Mouse (Mus musculus) forebrain, postnatal 0 days (tissue): ENCODE results near the gene Pikfyve. TPM values are rescaled to one million over a fixed set of nuclear protein-coding genes. Genes with fewer than 3 reads are reported as not detected.
"Not testable (repeated sequence)": the region's sequence is repeated elsewhere in the genome, so short reads cannot be mapped to it uniquely, and the experiment has no call there.

Experiments used
- ATAC-seq: fragments of 200-750 bp; cut with Nextera tagmentation; 2 replicates; pipeline ENCODE4 v1.8.0; 2017; ENCODE audit warnings: mild to moderate bottlenecking, moderate library complexity
- DNase-seq: peaks from one replicate; pipeline ENCODE4 v3.0.0-alpha.2; 2015
- H3K27ac ChIP-seq: fragments of 300-500 bp; sonication (generic); 2 replicates; pipeline ENCODE4 v1.5.1; 2014; ENCODE audit warnings: low read depth, mild to moderate bottlenecking, antibody characterized with exemption, low read length, moderate library complexity, mixed read lengths
- H3K27me3 ChIP-seq: fragments of 300-500 bp; sonication (generic); 2 replicates; pipeline ENCODE4 v1.6.1; 2014; ENCODE audit warnings: mild to moderate bottlenecking, low read length, mixed read lengths; ENCODE audit not compliant: insufficient read depth
- H3K36me3 ChIP-seq: fragments of 300-500 bp; sonication (generic); 2 replicates; pipeline ENCODE4 v1.6.1; 2014; ENCODE audit warnings: mild to moderate bottlenecking, moderate library complexity; ENCODE audit not compliant: insufficient read depth
- H3K4me1 ChIP-seq: fragments of 300-500 bp; sonication (generic); 2 replicates; pipeline ENCODE4 v1.6.1; 2014; ENCODE audit warnings: antibody characterized with exemption; ENCODE audit not compliant: insufficient read depth
- H3K4me2 ChIP-seq: fragments of 300-500 bp; sonication (generic); 2 replicates; pipeline ENCODE4 v1.6.1; 2014; ENCODE audit warnings: low read depth, mild to moderate bottlenecking, moderate library complexity
- H3K4me3 ChIP-seq: fragments of 300-500 bp; sonication (generic); 2 replicates; pipeline ENCODE4 v1.5.1; 2014; ENCODE audit warnings: low read depth, low read length, mixed read lengths
- H3K9ac ChIP-seq: fragments of 300-500 bp; sonication (generic); 2 replicates; pipeline ENCODE4 v1.6.1; 2014; ENCODE audit warnings: mild to moderate bottlenecking
- H3K9me3 ChIP-seq: fragments of 300-500 bp; sonication (generic); 2 replicates; pipeline ENCODE4 v1.6.1; 2016; ENCODE audit warnings: low read length
- CTCF ChIP-seq: sonication (generic); IDR thresholded peaks from 2 replicates; pipeline ENCODE4 v1.5.1; 2016; ENCODE audit warnings: antibody characterized with exemption, control low read depth, low read depth
- WGBS: fragments of 180-500 bp; shearing (Covaris S2); extraction: QIAGEN DNeasy Blood & Tissue Kit; methylation state at CpG from one replicate; pipeline ENCODE4 v1.1.7; 2014; 5-methylcytosine and 5-hydroxymethylcytosine counted together
- polyA plus RNA-seq: library from polyadenylated mRNA; unstranded; fragments of >200 nt; fragmentation: Nextera tagmentation; extraction: Ambion mirVana; gene quantifications from 2 replicates; pipeline ENCODE4 v1.2.1, GENCODE M21; 2015
- total RNA-seq: library from RNA; depleted of rRNA; stranded (reverse); fragments of >200 nt; gene quantifications from 2 replicates; pipeline ENCODE4 v1.2.3, GENCODE M21; 2014

The Pikfyve gene
- total and polyA plus RNA-seq, 2 experiments from 2014 or later: 9.9 to 42.6 TPM

DNA sequence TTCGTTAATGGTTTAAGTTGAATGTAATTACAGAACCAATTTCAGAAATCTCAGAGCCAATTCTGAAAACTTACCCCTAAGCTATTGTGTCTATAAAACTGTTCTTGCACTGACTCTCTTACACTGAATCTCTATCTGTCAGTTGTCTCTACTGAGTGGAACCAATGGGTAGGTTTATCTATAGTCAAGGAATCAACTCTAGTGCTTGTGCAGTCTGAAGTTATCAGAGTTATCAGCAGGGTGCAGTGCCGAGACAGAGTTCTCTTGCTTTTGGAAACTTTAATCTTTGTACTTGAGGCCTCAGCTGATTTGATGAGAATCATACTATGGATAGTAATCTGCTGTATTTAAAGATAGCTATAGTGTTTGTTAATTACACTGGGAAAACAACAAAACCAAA, 11.9 kb downstream of the Pikfyve start:
- peaks cover 29% of the 10 kb centered on the region for H3K36me3 ChIP-seq
- H3K27me3 ChIP-seq: no peaks in the 10 kb centered on the region
- no peaks in the 10 kb centered on the region for H3K4me1 ChIP-seq
- H3K9me3 ChIP-seq: no peaks in the 10 kb centered on the region
- ATAC-seq (no peak), DNase-seq (no peak)
- no peak for TF ChIP-seq CTCF
- H3K9ac ChIP-seq: no peak overlapping the region
- 91% methylated on average over 2 of the region's 2 CpGs for WGBS
- H3K27ac ChIP-seq: no peak overlapping the region
- H3K4me3 ChIP-seq: no peak overlapping the region
- H3K4me2 ChIP-seq: no peak overlapping the region

DNA sequence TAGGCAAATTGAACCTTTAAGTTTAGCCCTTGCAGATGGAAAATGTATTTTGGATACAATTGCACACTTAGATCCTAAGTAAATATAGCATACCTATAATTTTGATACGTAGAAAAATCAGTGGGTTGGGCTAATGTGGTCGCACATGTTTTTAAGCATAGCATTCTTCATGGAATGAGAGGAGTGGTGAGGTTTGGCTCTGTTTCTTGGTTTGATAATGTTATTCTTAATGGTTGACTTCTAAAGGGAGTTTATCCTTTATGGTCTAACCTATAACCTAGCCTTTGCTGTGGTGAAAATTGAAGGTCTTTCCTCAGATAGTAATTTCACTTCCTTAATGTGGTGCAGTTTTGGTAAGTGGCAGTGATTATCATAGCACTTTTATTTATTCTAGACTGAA, 12.4 kb downstream of the Pikfyve start:
- Histone ChIP-seq H3K4me3 (no peak overlapping the region), H3K4me1 (no peaks in the 10 kb centered on the region), H3K9me3 (no peaks in the 10 kb centered on the region), H3K27ac (no peak overlapping the region), H3K4me2 (no peak overlapping the region), H3K36me3 (peaks cover 30% of the 10 kb centered on the region), H3K27me3 (no peaks in the 10 kb centered on the region), H3K9ac (no peak overlapping the region)
- no peak for TF ChIP-seq CTCF
- DNase-seq (no peak), ATAC-seq (no peak)
- WGBS: 93% methylated on average over 2 of the region's 2 CpGs

DNA sequence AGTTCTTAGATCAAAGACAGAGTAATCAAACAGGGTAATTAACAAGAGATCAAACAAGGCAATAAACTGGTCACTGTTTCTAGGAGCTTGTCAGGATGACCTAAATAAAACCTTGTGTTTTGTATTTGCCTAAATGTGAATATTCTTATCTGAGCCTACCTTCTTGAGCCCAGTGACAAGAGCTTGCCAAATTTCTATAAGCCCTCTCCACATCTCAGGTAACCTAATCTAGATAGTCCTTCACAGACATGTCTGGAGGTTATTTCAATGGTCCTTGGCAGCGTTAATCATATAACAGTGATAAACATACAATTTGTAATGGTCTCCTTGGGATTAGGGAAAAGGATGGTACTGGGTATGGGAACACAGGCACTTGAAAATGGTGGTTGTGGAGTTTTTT, 17.8 kb downstream of the Pikfyve start:
- Histone ChIP-seq H3K4me2 (no peak overlapping the region), H3K9ac (no peak overlapping the region), H3K27me3 (no peaks in the 10 kb centered on the region), H3K4me1 (no peaks in the 10 kb centered on the region), H3K27ac (no peak overlapping the region), H3K36me3 (peaks cover 37% of the 10 kb centered on the region), H3K9me3 (no peaks in the 10 kb centered on the region), H3K4me3 (no peak overlapping the region)
- 95% methylated on average over 1 of the region's 1 CpGs for WGBS
- DNase-seq (no peak), ATAC-seq (no peak)
- no peak for TF ChIP-seq CTCF

DNA sequence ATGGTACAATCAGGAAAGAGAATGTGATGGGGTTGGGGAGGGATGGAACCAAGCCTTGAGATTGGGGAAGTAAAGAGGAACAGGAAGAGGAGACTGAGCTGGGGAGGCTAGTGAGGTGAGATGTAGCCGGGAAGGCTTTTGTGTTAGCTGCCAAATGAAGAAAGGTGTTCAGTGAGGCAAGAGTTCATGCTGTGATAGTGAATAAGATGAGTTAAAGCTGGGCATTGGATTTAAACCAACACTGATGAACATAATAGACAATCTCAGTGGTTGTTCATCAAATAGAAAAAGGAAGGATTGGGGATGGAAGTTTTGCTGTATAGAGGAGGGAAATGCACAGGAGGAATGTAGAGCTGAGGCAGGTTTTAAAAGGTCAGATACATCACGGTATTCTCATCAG, 26.7 kb downstream of the Pikfyve start:
- Histone ChIP-seq H3K4me2 (no peak overlapping the region), H3K4me1 (no peaks in the 10 kb centered on the region), H3K9ac (no peak overlapping the region), H3K9me3 (peaks cover 8% of the 10 kb centered on the region; the same call in 1 of the 2 replicates), H3K27me3 (no peaks in the 10 kb centered on the region), H3K36me3 (peaks cover 16% of the 10 kb centered on the region; the same call in 1 of the 2 replicates), H3K27ac (no peak overlapping the region), H3K4me3 (no peak overlapping the region)
- no peak for TF ChIP-seq CTCF
- DNase-seq (no peak), ATAC-seq (no peak)
- WGBS: 15% methylated on average over 2 of the region's 2 CpGs

DNA sequence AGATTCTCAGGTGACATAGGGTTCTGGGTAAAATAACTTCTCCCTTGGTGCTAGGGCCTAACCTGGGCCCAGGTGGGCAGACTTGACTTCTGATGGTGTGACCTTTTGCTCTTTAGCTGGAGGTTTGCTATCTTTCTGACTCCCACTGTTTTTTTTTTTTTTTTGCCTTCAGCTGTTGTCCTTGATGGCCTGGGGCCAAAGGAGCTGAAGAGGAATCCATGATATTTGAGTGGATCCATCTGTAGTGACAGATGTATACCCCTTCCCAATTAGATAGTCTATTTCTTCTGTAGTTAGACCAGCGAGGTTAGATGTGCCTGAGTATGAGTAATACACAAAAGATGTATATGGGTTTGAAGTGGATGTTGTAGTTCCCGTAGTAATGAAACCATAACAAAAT, 31.1 kb downstream of the Pikfyve start:
- H3K27me3 ChIP-seq: no peaks in the 10 kb centered on the region
- no peak overlapping the region for H3K4me3 ChIP-seq
- no peaks in the 10 kb centered on the region for H3K4me1 ChIP-seq
- no peak overlapping the region for H3K9ac ChIP-seq
- H3K27ac ChIP-seq: no peak overlapping the region
- H3K9me3 ChIP-seq: no peaks in the 10 kb centered on the region
- H3K36me3 ChIP-seq: peaks cover 15% of the 10 kb centered on the region
- ATAC-seq: no peak
- H3K4me2 ChIP-seq: no peak overlapping the region
- TF ChIP-seq CTCF: no peak
- WGBS: 81% methylated on average over 2 of the region's 2 CpGs
- no peak for DNase-seq

DNA sequence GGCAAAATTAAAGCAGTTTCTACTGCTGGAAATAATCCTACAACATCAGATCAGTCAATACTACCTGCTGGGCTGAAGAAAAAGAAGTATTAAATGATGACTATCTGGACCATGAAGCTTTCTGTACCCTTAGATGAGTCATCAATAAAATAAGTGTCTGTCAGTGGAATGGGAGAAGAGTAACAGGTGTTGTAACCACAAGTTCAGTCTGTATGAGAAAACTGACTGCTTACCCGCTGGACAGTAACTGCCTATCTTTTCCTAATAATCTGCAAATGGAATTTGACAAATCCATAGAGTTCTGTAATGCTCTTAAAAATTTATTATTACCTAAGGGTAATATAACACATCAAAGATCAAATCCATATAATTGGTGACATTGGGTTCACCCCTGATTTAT, 31.5 kb downstream of the Pikfyve start:
- Histone ChIP-seq H3K36me3 (peaks cover 15% of the 10 kb centered on the region), H3K4me2 (no peak overlapping the region), H3K4me3 (no peak overlapping the region), H3K9ac (no peak overlapping the region), H3K27me3 (no peaks in the 10 kb centered on the region), H3K27ac (no peak overlapping the region), H3K4me1 (no peaks in the 10 kb centered on the region), H3K9me3 (no peaks in the 10 kb centered on the region)
- DNase-seq (no peak), ATAC-seq (no peak)
- TF ChIP-seq CTCF: no peak
- 100% methylated on average over 1 of the region's 1 CpGs for WGBS

DNA sequence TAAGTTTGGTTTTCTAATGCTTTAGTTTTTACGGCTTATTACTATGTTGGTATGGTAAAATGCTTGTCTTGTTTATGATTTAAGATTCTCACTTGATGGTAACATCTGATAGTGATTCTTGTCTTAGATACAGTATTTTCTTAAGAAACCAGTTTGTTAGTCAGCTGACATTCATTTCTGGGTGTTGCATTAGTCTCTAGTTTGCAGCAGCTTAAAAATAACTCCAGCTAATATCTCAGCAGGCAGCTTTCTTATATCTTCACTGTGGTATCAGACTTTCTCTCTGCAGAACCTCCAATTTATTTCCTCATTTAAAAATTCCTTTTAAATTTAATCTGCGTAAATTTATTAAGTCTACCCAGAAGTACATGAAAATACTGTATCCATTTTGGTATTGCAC, 37.2 kb downstream of the Pikfyve start:
- 100% methylated on average over 2 of the region's 2 CpGs for WGBS
- H3K4me1 ChIP-seq: no peaks in the 10 kb centered on the region
- ATAC-seq (no peak), DNase-seq (no peak)
- H3K36me3 ChIP-seq: peaks cover 25% of the 10 kb centered on the region
- no peak overlapping the region for H3K9ac ChIP-seq
- H3K27me3 ChIP-seq: no peaks in the 10 kb centered on the region
- no peak for TF ChIP-seq CTCF
- H3K27ac ChIP-seq: no peak overlapping the region
- no peak overlapping the region for H3K4me2 ChIP-seq
- no peak overlapping the region for H3K4me3 ChIP-seq
- no peaks in the 10 kb centered on the region for H3K9me3 ChIP-seq

DNA sequence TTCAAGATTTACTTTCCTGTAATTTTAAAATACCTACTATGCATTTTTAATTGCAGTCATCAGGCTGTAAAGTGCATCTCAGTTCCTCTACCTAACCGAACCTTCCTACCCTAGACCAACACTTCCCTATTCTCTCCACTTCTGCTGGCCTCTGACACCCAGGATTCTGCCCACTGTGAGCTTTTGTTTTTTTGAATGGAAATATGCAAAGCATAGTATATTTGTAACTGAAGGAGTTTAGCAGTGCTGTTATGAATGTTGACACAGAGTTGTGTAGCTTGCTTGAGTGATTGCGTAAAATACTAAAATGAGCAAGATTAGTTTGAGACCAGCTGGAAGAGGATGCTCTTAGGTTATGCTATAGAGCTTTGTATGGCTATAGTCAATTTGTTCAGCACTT, 41.2 kb downstream of the Pikfyve start:
- 90% methylated on average over 2 of the region's 2 CpGs for WGBS
- Histone ChIP-seq H3K4me3 (no peak overlapping the region), H3K4me2 (no peak overlapping the region), H3K9me3 (no peaks in the 10 kb centered on the region), H3K36me3 (peaks cover 13% of the 10 kb centered on the region), H3K27me3 (no peaks in the 10 kb centered on the region), H3K4me1 (no peaks in the 10 kb centered on the region), H3K27ac (no peak overlapping the region), H3K9ac (no peak overlapping the region)
- no peak for ATAC-seq
- no peak for TF ChIP-seq CTCF
- no peak for DNase-seq

DNA sequence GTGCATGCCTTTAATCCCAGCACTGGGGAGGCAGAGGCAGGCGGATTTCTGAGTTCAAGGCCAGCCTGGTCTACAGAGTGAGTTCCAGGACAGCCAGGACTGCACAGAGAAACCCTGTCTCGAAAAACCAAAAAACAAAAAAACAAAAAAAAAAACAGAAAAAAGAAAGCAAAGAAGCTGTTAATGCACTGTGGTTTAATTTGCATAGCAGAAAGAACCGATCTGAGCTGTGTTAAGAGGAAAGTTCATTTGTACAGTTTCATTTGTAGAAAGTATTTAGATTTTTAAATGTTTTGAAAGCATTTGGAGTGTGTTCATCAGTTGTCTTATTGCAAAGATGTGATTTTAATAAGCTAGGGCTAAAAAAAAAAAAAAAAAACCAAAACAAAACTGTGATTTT, 43.3 kb downstream of the Pikfyve start:
- not testable (repeated sequence) for H3K4me3 ChIP-seq, H3K9ac ChIP-seq, H3K27me3 ChIP-seq, H3K4me1 ChIP-seq, H3K36me3 ChIP-seq, H3K4me2 ChIP-seq, DNase-seq, H3K27ac ChIP-seq, ATAC-seq, H3K9me3 ChIP-seq
- WGBS: 89% methylated on average over 3 of the region's 3 CpGs
